Mouse (Mus musculus) stomach, embryonic 16.5 days (tissue): ENCODE measurements around the gene Bcl2l13. TPM values are rescaled to one million over a fixed set of nuclear protein-coding genes. Genes with fewer than 3 reads are reported as not detected.

Experiments used
- ATAC-seq: fragments of 200-750 bp; cut with Nextera tagmentation; 2 replicates; pipeline ENCODE4 v1.8.0; 2017; ENCODE audit warnings: moderate number of reproducible peaks, moderate TSS enrichment; ENCODE audit not compliant: insufficient read depth, low FRiP score
- H3K27ac ChIP-seq: fragments of 300-500 bp; sonication (generic); 2 replicates; pipeline ENCODE4 v1.5.1; 2014; ENCODE audit warnings: low read length
- H3K27me3 ChIP-seq: fragments of 300-500 bp; sonication (generic); 2 replicates; pipeline ENCODE4 v1.6.1; 2014; ENCODE audit warnings: low read length, control low read depth, mixed read lengths; ENCODE audit not compliant: control insufficient read depth, insufficient read depth
- H3K36me3 ChIP-seq: fragments of 300-500 bp; sonication (generic); 2 replicates; pipeline ENCODE4 v1.6.1; 2014; ENCODE audit warnings: low read length; ENCODE audit not compliant: control insufficient read depth, insufficient read depth
- H3K4me1 ChIP-seq: fragments of 300-500 bp; sonication (generic); 2 replicates; pipeline ENCODE4 v1.6.1; 2014; ENCODE audit warnings: low read length, control low read depth, mixed read lengths; ENCODE audit not compliant: control insufficient read depth, insufficient read depth
- H3K4me2 ChIP-seq: fragments of 300-500 bp; sonication (generic); 2 replicates; pipeline ENCODE4 v1.6.1; 2014; ENCODE audit warnings: low read depth, low read length, mixed read lengths
- H3K4me3 ChIP-seq: fragments of 300-500 bp; sonication (generic); replicated peaks from 2 replicates; pipeline ENCODE4 v1.5.1; 2014; ENCODE audit warnings: mild to moderate bottlenecking, low read length
- H3K9ac ChIP-seq: fragments of 300-500 bp; sonication (generic); 2 replicates; pipeline ENCODE4 v1.6.1; 2014; ENCODE audit warnings: low read length
- H3K9me3 ChIP-seq: fragments of 300-500 bp; sonication (generic); replicated peaks from 2 replicates; pipeline ENCODE4 v1.6.1; 2016; ENCODE audit warnings: low read length, control low read depth; ENCODE audit not compliant: control insufficient read depth
- WGBS: fragments of 180-500 bp; shearing (Covaris S2); extraction: QIAGEN DNeasy Blood & Tissue Kit; methylation state at CpG from one replicate; pipeline ENCODE4 v1.1.7; 2014; 5-methylcytosine and 5-hydroxymethylcytosine counted together
- polyA plus RNA-seq: library from polyadenylated mRNA; unstranded; fragments of >200 nt; fragmentation: Nextera tagmentation; extraction: Ambion mirVana; gene quantifications from 2 replicates; pipeline ENCODE4 v1.2.1, GENCODE M21; 2015

Gene Bcl2l13
- polyA plus RNA-seq, result 27.9 and 29.6 TPM in 2 replicates

GRCm38 (mm10) chr6:120835474-120836374 lies at the start of gene Bcl2l13:
Bcl2l13 (plus strand) TSS chr6:120836212.
- Histone ChIP-seq H3K4me3 (peak within 1 kb of the TSS; percentile 95), H3K9ac (peak within 1 kb of the TSS; percentile 99), H3K27ac (peak within 1 kb of the TSS; percentile 97), H3K27me3 (no peaks in the 10 kb centered on the region), H3K4me2 (peak within 1 kb of the TSS; percentile 77), H3K4me1 (peaks cover 11% of the 10 kb centered on the region), H3K36me3 (no peaks in the 10 kb centered on the region), H3K9me3 (no peaks in the 10 kb centered on the region)
- peak; percentile 94 for ATAC-seq
- 3% methylated on average over 40 of the region's 40 CpGs for WGBS

GRCm38 (mm10) chr6:120788068-120788607 lies 47.9 kb upstream of the Bcl2l13 start:
- Histone ChIP-seq H3K9ac (no peak overlapping the region), H3K9me3 (no peaks in the 10 kb centered on the region), H3K4me2 (no peak overlapping the region), H3K4me3 (no peak overlapping the region), H3K27me3 (no peaks in the 10 kb centered on the region), H3K4me1 (no peaks in the 10 kb centered on the region), H3K27ac (no peak overlapping the region), H3K36me3 (peaks cover 8% of the 10 kb centered on the region; the same call in 1 of the 2 replicates)
- WGBS, result 72% methylated on average over 5 of the region's 5 CpGs
- ATAC-seq, result no peak

- Histone ChIP-seq H3K9ac (no peak overlapping the region), H3K4me1 (no peaks in the 10 kb centered on the region), H3K36me3 (peaks cover 13% of the 10 kb centered on the region), H3K27me3 (no peaks in the 10 kb centered on the region), H3K27ac (no peak overlapping the region), H3K4me3 (no peak overlapping the region), H3K9me3 (no peaks in the 10 kb centered on the region), H3K4me2 (no peak overlapping the region)
- ATAC-seq, result 0 out of 2 replicates have a peak, but pooled peaks have one; percentile 16
Observed at GRCm38 (mm10) chr6:120788904-120789303, 47.1 kb upstream of the Bcl2l13 start.

- Histone ChIP-seq H3K9ac (no peak overlapping the region), H3K27me3 (no peaks in the 10 kb centered on the region), H3K4me3 (no peak overlapping the region), H3K9me3 (no peaks in the 10 kb centered on the region), H3K4me1 (no peaks in the 10 kb centered on the region), H3K36me3 (peaks cover 18% of the 10 kb centered on the region), H3K4me2 (no peak overlapping the region), H3K27ac (no peak overlapping the region)
- peak; percentile 28; the same call in 1 of the 2 replicates for ATAC-seq
- 81% methylated on average over 11 of the region's 11 CpGs for WGBS
Observed at GRCm38 (mm10) chr6:120790153-120790552, 45.9 kb upstream of the Bcl2l13 start.

- H3K36me3 ChIP-seq, result peaks cover 22% of the 10 kb centered on the region
- H3K4me2 ChIP-seq, result no peak overlapping the region
- WGBS, result 68% methylated on average over 5 of the region's 5 CpGs
- H3K4me1 ChIP-seq, result no peaks in the 10 kb centered on the region
- H3K9me3 ChIP-seq, result no peaks in the 10 kb centered on the region
- H3K4me3 ChIP-seq, result no peak overlapping the region
- ATAC-seq, result no peak
- no peak overlapping the region for H3K27ac ChIP-seq
- H3K9ac ChIP-seq, result no peak overlapping the region
- no peaks in the 10 kb centered on the region for H3K27me3 ChIP-seq
Observed at GRCm38 (mm10) chr6:120790717-120791116, 45.3 kb upstream of the Bcl2l13 start.

GRCm38 (mm10) chr6:120792947-120793346 lies 43.1 kb upstream of the Bcl2l13 start:
- Histone ChIP-seq H3K9ac (no peak overlapping the region), H3K4me2 (no peak overlapping the region), H3K27me3 (no peaks in the 10 kb centered on the region), H3K9me3 (no peaks in the 10 kb centered on the region), H3K27ac (peak overlapping the region; percentile 9; the same call in 1 of the 2 replicates), H3K4me3 (no peak overlapping the region), H3K4me1 (no peaks in the 10 kb centered on the region), H3K36me3 (peaks cover 25% of the 10 kb centered on the region)
- ATAC-seq, result no peak
- WGBS, result 81% methylated on average over 8 of the region's 8 CpGs

- H3K9me3 ChIP-seq, result no peaks in the 10 kb centered on the region
- H3K4me1 ChIP-seq, result 0 out of 2 replicates have a peak, but pooled peaks cover 4% of the 10 kb centered on the region
- WGBS, result 78% methylated on average over 5 of the region's 5 CpGs
- no peak for ATAC-seq
- H3K27me3 ChIP-seq, result no peaks in the 10 kb centered on the region
- H3K27ac ChIP-seq, result no peak overlapping the region
- no peak overlapping the region for H3K4me2 ChIP-seq
- H3K9ac ChIP-seq, result no peak overlapping the region
- peaks cover 25% of the 10 kb centered on the region for H3K36me3 ChIP-seq
- no peak overlapping the region for H3K4me3 ChIP-seq
Observed at GRCm38 (mm10) chr6:120795422-120796086, 40.5 kb upstream of the Bcl2l13 start.

- no peak for ATAC-seq
- H3K27ac ChIP-seq, result no peak overlapping the region
- H3K4me2 ChIP-seq, result no peak overlapping the region
- H3K36me3 ChIP-seq, result peaks cover 25% of the 10 kb centered on the region
- H3K9me3 ChIP-seq, result no peaks in the 10 kb centered on the region
- H3K4me1 ChIP-seq, result 0 out of 2 replicates have a peak, but pooled peaks cover 4% of the 10 kb centered on the region
- no peak overlapping the region for H3K9ac ChIP-seq
- no peaks in the 10 kb centered on the region for H3K27me3 ChIP-seq
- 83% methylated on average over 2 of the region's 2 CpGs for WGBS
- no peak overlapping the region for H3K4me3 ChIP-seq
Observed at GRCm38 (mm10) chr6:120796111-120796510, 39.9 kb upstream of the Bcl2l13 start.

- ATAC-seq, result peak; percentile 78
- no peak overlapping the region for H3K4me2 ChIP-seq
- 80% methylated on average over 7 of the region's 7 CpGs for WGBS
- peaks cover 27% of the 10 kb centered on the region for H3K36me3 ChIP-seq
- H3K27me3 ChIP-seq, result no peaks in the 10 kb centered on the region
- H3K27ac ChIP-seq, result peak overlapping the region; percentile 82
- H3K9ac ChIP-seq, result no peak overlapping the region
- no peak overlapping the region for H3K4me3 ChIP-seq
- no peaks in the 10 kb centered on the region for H3K9me3 ChIP-seq
- H3K4me1 ChIP-seq, result 0 out of 2 replicates have a peak, but pooled peaks cover 4% of the 10 kb centered on the region
Observed at GRCm38 (mm10) chr6:120798019-120798418, 38.0 kb upstream of the Bcl2l13 start.
